Mouse (Mus musculus) megakaryocyte, embryonic 14.5 days (primary cell): ENCODE data around the gene Naf1.

Experiments
- FLI1 ChIP-seq: IDR thresholded peaks from 2 replicates; pipeline ENCODE4 v1.6.1; 2012; ENCODE audit warnings: low read length, inconsistent platforms, mixed read lengths
- GATA1 ChIP-seq: IDR thresholded peaks from 3 replicates; pipeline ENCODE4 v1.6.1; 2012; ENCODE audit warnings: mixed read lengths, low read length, inconsistent platforms, borderline replicate concordance

DNA sequence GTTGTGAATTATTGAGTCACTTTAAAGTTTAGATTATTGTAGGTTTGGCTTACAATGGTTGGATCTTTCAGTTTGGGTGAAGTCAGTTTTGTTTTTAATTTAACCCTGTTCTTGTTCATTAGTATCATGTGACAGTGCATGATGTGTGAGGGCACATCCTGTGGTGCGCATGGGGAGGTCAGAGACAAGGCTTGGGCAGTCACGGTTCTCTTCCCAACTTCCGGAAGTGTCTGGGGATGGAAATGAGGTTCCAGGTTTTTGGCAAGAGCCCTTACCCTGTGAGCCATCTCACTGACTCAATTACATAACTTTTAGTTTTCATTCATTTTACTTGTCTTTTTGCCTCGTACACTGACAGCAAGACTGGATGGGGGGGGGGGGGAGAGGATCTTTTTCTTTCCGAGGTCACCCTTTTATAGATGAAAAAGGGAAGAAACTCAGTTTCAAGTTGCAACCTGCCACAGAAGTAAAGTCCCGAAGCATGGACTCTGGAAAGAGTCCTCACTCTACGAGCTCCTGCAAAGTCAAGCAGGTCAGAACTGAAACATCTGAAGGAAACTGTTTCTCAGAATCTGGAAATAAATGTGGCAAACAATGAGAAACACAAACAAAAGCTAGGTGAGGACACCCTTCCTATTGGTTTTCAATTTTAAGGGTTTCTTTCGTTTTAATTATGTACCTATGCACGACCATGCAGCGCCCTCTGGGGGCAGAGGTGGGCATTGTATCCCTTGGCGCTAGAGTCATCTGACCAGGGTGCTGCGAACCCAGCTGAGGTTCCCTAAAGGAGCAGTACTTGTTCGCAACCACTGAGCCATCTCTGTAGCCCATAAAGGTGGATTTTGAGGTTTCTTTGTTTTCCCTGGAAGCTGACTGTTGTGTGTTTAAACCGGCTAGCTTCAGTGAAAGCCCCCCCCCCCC lies 53.9 kb downstream of the Naf1 start:
- TF ChIP-seq GATA1 (no peak), FLI1 (no peak)
